Mouse (Mus musculus) neutrophil, adult 65 days (primary cell): ENCODE data around the gene Prg4. TPM values are rescaled to one million over a fixed set of nuclear protein-coding genes. Genes with fewer than 3 reads are reported as not detected.

Experiments used
- total RNA-seq: library from RNA; stranded (reverse); gene quantifications from 2 replicates; pipeline ENCODE4 v1.2.4, GENCODE M21; 2023

Prg4 gene
- total RNA-seq, result 1.1 TPM in 1 of 2 replicates, not detected in the other

DNA sequence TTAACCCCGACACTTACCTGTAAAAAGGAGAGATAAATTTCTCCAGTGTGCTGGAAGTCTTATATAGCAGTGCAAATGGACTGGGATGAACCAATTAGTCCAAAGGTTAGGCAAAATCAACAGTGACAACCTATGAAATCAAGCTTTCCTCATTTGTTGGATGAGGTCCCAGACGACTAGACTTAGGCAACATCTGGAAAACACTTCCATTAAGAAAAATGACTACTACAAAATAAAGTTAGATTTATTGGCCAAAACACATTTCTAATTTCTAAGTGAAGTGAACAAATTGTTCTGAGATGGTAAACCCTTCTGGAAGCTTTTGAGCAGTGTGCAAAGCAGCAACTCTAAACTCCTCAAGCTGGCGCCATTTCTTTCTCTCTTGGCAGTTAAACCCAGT, at the start of gene Prg4:
Prg4 (minus strand) TSS at position 34 of the 400 bp plus-strand sequence.

Other genes with a start within 250 kb of the Prg4 start
- not detected in 2 replicates for gene Pdc, start 146.7 kb downstream of the Prg4 start, total RNA-seq
- 165 and 179 TPM in 2 replicates for gene Tpr, start 73.3 kb downstream of the Prg4 start, total RNA-seq
- 16.7 and 19.9 TPM in 2 replicates for gene Odr4, start 73.1 kb downstream of the Prg4 start, total RNA-seq